Mouse (Mus musculus) kidney, postnatal 25 days (tissue): Measurements from ENCODE around the gene Lgals3.
"Not testable (repeated sequence)": the region's sequence is repeated elsewhere in the genome, so short reads cannot be mapped to it uniquely, and the experiment has no call there.

Experiments
- DNase-seq, 2 experiments: peaks; one replicate each; pipeline ENCODE4 v3.0.0; 2021; ENCODE audit warnings: mixed read lengths in 2 of 2

Gene Lgals3

DNA sequence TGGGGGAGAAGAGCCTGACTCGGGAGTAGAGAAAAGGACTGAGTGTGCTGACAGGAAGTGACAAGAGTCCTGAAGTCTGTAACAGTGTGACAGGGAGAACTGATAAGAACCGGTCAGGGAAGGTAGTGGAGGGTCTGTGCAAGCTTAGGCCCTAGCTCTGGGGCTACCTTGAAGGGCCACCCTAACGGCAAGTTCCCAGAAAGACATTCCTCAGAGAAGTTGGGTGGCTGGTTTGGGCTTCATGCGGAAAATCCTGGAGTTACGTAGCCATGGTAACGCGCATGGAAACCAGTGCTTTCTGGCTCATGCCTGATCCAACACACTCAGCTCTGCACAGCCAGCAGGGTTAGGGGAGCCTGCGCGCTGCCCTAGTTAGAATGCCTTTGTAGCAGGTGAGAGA is at the start of gene Lgals3:
Gene Lgals3, plus strand, starts transcription at position 291 of the 400 bp plus-strand sequence.
- DNase-seq = peak; percentile 63 to 86

DNA sequence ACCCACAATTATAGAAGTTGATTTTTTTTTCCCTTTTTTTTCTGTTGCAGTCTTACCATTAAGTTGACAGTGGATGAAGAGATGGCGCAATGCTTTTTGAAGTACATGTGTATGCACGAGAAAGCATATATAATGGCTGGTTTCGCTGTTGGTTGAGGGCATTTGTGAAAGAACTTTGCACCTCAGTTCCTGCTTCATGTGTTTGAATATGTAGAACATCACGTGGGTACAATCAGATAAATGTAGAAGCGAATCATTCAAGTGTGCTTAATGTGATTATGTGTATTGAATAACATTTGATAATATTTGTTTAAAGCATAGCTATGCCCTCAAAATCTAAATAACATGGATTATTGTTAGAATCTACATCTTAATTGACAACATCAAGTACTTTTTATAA is 48.2 kb upstream of the Lgals3 start:
- no peak for DNase-seq

DNA sequence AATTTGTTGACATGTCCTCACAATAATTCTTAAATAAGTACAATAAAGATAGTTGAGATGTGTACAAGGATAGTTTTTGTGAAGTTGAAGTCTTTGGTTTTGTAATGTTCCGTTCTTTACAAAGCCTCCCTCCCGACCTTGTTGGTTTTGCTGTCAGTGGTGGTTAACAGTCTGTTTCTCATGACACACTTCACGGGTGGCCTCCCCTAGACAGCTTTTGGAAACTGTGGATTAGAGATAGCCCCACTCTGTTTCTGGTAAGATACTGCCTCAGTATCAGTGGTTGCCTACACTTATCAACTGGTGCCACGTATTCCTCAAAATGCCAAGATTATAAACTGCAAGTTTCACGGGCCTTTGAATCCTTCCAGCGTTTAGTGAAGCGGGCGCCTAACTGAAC is 46.0 kb upstream of the Lgals3 start:
- not testable (repeated sequence) for DNase-seq

DNA sequence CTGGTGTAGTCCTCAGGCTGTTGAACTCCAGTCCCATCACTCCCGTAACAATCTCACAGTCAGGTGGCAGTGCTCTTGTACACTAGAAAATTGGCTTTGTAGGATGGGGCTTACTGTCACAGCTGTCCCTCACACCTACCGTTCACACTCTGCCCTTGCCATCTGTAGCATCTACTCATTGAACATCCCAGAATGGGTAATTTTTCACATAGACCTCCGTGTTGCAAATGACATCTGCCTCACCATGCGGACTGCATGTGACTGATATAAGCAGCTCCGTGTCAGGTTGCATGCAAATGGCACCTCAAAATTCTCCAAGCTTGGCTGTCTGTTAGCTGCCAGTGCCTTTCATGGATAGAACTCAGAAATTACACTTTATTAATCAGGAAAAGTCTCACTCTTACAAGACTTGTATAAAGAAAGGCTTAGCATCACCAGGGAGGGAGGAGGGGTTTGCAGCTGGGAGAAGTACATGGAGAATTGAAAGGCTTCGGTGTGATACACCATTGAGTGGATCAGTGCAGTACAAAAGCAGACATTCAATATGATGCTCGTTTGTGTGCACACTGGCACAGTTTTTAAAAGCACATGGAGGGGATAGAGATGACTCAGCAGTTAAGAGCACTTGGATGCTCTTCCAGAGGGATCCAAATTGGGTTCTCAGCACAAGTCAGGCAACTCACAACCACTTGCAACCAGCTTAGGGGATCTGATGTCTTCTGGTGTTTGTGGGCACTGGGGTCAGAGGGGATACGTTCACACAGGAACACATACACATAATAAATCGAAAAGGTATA is 41.4 kb upstream of the Lgals3 start:
- no peak for DNase-seq

DNA sequence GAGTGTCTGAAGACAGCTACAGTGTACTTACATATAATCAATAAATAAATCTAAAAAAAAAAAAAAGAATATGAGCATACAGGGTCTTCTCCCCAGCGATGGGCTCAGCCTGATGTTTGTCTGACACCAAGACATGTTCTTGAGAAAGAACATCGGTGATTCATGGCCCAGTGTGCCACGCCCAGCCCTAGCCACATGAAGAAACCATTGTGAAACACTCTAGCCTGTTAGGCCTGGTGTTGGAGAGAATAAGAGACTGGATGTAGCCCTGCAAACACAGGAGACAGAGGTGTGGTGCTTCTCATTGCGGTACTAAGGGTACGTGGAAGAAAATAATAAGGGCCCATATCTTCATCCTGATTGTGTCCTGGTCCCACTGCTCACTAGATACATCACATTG is 40.2 kb upstream of the Lgals3 start:
- no peak for DNase-seq

DNA sequence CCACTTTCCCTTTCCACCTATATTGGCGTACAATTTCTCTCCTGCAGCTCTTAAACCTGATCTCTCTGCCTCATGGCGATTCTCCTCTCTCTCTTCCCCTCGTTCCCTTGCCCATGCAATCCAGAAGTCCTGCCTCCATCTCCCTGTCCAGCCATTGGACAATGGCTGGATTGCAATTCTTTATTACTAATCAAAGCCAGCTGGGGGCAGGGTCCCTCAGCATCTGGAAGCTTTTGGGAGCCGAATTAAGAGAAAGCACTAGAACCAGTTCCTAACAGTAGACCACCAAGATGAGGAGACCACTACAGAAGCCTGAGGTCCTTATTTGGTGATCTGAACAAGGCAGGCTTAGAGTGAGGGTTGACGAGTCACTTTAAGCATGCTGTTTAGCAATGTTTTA is 35.6 kb upstream of the Lgals3 start:
- DNase-seq = no peak

DNA sequence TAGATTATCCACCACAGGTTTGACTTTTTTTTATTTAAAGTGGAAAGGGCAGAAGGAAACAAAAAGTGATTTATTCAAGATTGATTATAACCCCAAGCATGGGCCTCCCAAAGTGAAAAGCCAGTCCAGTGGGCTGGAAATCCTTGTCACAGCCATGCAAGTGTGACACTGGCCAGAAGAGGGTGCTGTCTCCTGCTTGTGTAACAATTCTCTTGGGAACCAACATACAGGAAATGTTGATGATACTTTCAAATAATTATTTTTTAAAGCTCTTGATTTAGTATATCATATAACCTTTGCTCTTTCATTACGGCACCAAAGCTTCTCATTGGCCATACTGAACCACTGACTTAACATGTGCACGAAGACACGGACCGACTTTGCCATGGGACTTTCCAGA is 32.7 kb upstream of the Lgals3 start:
- DNase-seq = peak; percentile 60 to 81

DNA sequence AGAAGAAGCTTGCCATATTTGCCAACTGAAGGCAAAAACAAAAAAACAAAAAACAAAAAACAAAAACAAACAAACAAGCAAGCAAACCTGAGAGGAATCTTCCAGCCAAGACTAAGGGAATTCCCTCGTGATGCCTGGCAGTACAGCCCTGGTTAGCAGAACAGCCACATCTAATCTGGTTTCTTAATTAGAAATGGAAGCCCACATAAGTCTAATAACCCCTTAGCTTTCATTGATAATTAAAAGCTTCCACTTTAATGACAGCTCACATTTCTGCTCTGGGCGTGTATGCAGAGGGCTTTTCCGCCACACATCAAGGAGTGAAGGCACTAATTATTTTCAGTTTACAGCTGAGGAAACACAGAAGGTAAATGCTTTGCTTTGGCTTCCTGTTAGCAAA is 32.3 kb upstream of the Lgals3 start:
- DNase-seq = no peak

DNA sequence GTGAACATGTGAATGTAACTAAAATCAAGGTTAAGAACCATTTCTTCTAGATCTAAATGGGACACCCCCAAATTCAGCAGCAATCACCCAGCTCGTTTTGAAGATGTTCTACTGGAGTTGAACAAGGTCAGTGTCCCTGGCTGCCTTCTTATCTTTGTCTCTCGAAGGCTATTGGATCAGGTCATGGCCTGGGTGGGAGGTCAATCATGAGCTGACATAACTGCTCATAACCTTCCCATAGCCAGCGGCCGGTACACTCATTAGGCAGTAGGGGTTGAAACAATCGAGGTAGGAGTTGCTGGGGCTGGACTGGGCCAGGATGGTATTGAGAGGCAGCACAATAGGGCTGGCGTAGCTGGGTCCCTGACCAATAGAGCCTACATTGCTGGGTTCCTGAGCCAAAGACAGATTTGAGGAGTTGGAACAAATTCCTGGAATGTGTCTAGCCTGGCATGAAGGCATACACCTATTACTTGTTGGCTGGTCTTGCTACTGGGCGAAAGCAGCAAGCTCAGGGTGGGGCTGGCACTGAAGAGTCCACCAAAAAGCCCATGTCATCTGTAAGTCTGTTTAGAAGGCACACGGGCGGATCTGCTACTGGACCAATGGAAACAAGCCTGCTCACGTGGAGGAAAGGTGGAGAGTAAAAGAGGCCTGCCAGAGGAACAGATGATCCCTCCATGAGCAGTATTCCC is 27.2 kb upstream of the Lgals3 start:
- DNase-seq = no peak

DNA sequence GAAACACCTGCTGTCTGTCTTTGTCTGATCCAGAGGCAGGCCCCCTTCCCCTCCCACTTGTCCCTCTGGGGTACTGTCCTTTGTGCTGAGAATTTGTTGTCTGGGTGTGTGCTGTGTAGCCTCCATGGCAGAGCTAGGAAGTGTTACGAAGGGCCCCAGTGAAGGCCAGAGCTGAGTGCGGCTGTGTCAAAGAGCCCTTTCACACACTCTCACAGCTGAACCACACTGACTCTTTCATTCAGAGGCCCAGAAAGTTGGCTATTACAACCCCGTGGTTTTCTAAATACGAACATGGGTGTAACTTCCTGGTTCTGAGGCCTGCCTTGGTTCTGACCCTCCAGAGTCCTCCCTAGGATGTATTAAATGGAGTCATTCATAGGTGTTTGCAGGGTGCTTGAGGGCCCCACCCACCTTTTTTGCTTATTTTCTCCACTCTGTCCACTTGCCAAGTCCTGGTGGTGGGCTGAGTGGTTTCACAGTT is 25.7 kb upstream of the Lgals3 start:
- DNase-seq = no peak

DNA sequence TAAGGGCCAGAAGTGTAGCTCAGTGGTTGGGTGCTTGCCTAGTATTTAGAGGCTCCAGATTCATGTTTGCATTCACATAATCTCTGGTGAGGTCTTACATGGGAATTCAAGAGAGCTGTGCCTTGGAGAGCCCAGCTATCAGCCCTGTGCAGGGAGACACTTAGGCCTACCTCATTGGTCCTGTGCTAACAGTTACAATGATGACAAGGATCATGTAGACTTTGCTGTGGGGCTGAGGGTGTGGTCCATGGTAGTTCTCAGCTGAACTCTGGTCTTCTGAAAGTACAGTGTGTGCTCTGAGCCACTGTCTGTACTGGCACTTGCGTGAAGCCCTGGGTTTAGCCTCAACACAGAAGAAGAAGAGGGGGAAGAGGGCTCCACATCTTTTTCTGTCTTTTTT is 20.8 kb upstream of the Lgals3 start:
- no peak for DNase-seq

DNA sequence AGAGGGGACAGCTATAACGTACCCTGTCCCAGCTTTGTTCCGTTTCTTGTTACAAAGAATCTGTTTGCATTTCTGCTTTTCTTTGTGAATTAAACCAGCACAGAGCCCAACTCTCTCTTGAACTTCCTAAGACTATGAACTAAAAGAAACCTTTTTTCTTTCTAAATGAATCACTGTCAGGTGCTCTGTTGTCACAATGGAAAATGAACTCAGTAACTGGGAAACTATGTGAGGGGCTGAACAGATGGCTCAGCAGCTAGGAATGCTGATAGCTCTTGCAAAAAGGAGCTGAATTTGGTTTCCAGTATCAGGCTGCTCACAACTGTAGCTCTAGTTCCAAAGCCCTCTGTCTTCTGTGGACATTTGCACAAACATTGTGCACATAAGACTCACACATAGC is 16.6 kb upstream of the Lgals3 start:
- DNase-seq = no peak

DNA sequence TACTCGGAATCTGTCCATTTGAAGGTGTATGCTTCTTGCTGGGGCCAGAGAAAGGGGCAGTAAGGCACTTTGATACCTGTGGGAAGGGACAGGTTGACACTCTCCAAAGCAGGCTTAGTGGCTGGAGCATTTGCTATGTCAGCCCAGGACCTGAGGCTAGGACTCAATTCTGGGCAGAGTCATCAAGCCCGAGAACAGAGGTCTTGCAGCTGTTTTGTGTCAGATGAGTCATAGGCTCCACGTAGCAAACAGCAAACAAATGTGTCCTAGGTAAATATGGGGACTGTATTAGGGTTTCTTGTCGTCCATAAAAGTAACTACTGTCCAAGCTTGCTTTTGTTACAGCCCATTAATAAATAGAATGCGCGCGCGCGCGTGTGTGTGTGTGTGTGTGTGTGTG is 15.3 kb upstream of the Lgals3 start:
- DNase-seq = no peak

DNA sequence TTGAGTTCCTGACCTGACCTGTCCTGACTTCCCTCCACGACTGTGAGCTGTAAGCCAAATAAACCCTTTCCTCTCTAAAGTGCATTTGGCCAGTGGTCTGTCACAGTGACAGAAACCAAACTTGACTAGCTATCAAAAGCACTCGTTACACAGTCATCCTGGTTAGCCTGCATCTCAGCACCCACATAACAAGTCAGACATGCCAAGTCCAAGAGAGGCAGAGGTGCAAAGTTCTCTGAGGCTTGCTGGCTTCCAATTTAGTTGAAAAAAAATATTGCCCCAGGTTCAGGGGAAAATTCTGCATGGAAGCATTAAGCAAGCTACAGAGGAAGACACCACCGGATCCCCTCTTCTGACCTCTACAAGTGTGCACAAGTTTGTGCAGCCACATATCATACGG is 14.3 kb upstream of the Lgals3 start:
- DNase-seq = no peak

DNA sequence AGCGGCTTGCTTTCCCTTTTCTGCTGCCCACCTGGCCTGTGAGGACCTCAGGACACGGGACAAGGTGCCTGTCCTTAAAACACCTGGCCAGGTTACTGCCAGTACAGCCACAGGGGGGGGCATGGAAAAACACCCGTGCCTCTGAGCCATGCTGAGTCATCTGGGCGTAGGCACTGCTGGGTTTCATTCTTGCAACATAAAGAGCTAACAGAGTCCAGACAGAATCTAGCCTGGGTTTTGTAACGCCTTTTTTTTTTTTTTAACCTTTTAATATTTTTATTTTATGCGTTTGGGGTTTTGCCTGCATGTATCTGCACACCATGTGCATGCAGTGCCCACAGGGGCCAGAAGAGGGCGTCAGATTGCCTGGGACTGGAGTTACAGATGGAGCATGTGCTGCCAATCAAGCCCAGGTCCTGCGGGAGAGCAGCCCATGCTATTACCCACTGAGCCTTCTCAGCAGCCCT is 13.4 kb upstream of the Lgals3 start:
- DNase-seq = peak; percentile 22 to 69

DNA sequence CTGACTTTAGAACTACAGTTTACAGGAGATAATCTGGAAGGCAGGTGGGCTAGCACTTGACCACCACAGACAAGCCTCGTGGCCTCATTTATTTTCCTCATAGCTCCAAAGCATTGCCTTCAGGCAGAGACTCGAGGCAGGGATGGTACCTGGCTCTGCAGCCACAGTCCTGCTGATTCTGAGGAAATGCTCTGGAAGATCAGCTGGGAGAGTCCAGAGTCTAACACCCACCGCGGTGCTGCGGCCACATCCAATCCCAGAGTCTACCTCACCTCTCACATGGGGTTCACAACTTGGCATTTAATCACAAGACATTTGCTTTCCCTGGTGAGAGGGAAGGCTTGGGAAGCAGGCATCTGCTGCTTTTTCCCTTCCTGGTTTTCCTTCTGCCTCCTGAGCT is 12.6 kb upstream of the Lgals3 start:
- peak in 1 of 2 experiments; percentile 14 for DNase-seq

DNA sequence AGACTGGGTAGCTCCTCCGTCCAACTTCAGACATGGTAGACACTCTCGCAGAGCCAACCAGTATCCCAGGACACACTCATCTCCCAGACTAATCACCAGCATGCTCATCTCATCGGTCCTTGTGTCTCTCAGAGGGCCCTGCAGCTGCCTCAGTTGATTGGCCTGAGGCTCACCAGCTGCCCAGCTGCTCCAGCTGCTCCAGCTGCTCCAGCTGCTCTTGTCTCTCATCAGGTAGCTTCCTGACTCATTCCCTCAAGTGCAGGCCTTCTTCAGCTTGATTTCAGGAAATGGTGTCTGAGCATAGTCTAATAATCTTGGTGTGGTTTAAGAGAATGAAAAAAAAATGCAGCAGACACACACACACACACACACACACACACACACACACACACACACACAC is 10.9 kb upstream of the Lgals3 start:
- DNase-seq = no peak

DNA sequence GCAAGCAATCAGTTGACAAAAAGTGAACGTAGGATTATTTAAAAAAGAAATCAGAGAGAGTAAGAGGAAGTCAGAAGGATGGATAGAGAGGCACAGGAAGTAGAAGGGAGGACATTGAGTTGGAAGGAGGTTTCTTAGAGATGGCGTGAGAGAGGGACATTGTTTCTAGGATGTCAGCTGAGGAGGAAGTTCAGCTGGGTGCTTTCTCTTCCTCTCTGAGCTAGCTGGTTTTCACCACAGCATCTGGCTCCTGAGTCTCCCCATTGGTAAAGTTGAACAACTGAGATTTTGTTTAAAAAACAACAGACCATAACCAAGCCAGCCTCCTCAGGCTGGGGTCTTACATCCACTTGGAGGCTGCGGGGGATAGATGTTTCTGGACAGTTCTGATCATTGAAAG is 7.9 kb upstream of the Lgals3 start:
- DNase-seq = no peak

DNA sequence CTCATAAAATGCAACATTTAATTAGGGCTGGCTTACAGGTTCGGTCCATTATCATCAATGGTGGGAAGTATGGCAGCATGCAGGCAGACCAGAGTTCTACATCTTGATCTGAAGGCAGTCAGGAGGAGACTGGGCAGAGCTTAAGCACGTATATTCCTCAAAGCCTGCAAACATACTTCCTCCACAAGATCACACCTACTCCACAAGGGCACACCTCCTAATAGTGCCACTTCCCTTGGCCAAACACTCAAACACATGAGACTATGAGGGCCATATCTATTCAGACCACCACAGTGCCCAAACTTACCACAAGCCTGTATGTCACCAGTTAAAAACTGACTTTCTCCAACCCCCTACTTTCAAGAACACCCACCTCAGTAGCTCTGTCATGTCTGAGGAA is 6.1 kb upstream of the Lgals3 start:
- DNase-seq = no peak

DNA sequence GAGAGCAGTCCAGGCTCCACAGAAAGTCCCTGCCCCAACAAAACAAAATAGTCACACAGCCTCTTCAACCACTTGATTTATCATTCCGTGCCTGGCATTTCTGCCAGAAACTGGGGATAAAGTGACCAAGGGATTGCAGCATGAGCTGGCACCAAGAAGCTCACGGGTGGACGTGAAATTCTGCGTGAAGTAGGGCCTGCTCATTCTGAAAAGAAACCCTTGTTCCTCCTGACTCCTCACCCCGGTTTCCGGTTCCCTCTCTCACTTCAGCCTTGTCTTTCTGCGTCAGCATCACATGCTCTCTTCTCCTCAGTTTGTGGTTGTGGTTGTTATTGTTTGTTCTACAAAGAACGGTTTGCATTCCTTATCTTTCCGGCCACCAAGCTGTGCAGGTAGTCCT is 5.7 kb upstream of the Lgals3 start:
- DNase-seq = no peak

DNA sequence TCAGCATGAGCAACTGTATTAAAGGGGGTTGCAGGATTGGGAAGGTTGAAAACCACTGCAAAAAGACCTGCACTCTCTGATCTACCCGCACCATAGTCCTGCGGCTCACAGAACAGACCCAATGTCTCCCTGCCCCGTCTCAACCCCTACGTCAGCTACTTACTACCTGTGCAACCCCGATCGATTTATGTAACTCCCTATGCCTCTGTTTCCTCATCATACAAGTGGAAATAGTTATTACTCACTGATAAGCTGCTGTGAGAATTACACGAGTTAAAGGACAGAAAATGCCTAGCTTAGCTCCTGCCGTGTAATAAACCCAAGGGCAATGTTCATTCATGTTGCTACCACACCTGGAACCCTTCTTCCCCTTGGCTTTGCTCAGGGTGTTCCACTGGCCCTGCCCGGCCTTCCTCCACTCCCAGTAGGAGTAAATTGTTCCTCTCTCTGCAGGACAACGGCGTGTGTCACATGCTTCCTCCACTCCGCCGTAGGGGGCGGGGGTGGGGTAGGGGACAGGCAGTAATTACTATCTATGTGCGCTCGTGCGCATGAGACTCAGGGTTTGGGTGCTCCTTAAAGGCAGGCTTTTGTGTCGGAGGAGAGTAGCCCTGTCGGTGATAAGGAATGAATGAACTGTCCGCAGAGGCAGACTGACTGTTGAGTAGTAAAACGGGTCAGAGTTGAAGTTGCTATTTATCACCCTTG is 2.7 kb upstream of the Lgals3 start:
- DNase-seq = peak in 1 of 2 experiments; percentile 50

DNA sequence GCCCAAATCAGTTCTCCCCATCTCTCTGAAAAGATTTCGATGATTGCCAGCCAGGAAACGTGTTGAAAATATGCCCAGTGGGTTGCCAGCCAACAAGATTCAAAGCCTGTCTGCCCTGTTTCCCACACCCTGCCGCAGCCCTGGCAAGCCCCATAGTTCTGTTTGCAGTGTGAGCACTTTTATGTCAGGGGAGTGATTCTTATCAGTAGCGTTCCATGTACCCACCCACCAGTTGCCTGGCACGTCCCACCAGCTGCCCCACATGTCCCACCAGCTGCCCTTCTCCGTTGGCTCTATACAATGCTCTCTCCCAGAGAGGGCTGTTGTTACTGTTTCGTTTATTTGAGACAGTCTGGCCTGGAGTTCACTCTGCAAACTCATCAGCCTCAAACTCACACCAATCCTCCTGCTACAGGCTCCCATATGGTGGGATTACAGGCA is 650 bp upstream of the Lgals3 start:
- DNase-seq = peak; percentile 29 to 54

DNA sequence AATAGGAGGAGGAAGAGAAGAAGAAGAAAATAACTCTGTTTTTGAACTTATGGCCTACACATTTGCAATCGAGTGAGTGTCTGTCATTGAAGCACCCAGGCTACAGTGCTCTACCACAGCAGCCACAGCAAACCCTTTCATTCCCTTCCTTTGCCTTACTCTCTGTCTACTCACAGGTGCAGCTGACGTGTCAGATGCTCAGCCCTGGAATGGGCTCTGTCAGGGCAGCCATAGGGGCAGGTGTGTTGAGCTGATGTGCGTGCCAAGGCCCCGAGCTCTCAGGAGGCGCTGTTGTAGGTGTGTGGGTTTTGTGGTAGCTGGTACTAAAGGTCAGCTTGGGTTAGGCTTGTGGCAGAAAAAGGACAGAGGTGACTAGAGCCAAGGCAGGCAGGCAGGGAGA is 2.2 kb downstream of the Lgals3 start:
- DNase-seq = no peak

DNA sequence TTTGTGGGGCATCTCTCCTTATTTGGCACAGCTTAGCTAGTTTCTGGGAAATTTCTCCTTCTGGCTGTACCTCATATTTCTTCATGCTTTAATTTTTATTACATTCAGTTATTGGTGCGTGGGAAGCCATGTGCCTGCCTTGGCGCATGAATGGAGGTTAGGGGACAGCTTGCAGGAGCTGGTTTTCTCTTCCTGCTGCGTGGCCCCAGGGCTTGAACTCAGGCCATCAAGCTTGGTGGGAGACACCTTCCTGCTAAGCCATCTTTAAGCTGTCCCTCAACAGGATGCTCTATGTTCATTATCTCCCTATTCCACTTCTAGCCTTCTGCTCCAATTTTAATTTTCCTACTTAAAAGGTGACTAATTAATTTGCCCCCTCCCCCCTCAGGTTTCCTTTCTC is 3.2 kb downstream of the Lgals3 start:
- no peak for DNase-seq
